Mouse (Mus musculus) heart, adult 8-10 months (tissue): Measurements from ENCODE around the gene Eif5a. TPM values are rescaled to one million over a fixed set of nuclear protein-coding genes. Genes with fewer than 3 reads are reported as not detected.

Experiments used
- DNase-seq: peaks from one replicate; pipeline ENCODE4 v3.0.0; 2022; ENCODE audit warnings: low spot score
- total RNA-seq, 4 experiments: library from RNA; stranded (reverse); gene quantifications; 2 replicates each; pipeline ENCODE4 v1.2.4; 2022

Eif5a gene
- total RNA-seq, 4 experiments from 2014 or later = 410 to 451 (median 437) TPM

- DNase-seq = no peak
These were observed 17.4 kb downstream of the Eif5a start for GRCm38 (mm10) chr11:69904311-69904710.

- no peak for DNase-seq
These were observed 18.8 kb downstream of the Eif5a start for GRCm38 (mm10) chr11:69902972-69903371.

DNA sequence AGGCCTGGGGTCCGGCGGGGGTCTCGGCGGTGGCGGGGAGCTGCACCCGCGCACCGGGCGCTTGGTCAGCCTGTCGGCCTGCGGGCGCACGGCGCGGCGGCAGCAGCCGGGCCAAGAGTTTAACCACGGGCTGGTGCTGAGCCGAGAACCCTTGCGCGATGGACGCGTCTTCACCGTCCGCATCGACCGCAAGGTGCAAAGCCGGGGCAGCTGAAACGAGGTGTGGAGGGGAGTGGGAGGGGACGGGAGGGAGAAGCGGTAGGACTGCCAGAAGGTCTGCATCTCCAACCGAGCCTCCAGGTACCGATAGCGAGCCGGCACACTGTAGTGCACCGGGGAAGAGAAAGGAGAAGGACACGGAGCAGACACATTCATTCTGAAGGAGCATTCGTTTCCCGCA, 19.8 kb downstream of the Eif5a start:
- no peak for DNase-seq

- peak; percentile 96 for DNase-seq
These were observed 20.3 kb downstream of the Eif5a start for GRCm38 (mm10) chr11:69901406-69901846.

GRCm38 (mm10) chr11:69900471-69901405, 21.0 kb downstream of the Eif5a start, which contains the start of the genes 2810408A11Rik and Neurl4:
2810408A11Rik (minus strand) TSS chr11:69900987.
Neurl4 (plus strand) TSS chr11:69901072.
- peak; percentile 94 for DNase-seq

DNA sequence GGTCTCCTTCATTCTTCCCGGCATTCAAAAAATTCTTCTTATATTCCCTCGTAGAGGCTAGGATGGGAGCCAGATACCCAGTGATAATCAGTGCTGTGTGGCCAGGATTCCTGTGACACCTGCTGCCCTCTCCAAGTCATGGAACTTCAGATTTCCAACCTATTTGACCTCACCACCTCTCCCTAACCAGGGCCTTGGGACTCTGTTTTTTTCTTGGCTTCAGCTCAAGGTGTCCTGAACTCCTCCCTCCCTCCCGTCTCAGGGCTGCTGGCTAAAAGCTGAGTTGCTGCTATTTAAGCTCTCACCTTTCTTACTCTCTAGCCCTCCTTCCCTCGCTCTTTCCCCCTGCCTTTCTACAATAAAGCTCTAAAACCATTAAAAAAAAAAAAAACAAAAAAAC, 21.9 kb downstream of the Eif5a start:
- DNase-seq = no peak

DNA sequence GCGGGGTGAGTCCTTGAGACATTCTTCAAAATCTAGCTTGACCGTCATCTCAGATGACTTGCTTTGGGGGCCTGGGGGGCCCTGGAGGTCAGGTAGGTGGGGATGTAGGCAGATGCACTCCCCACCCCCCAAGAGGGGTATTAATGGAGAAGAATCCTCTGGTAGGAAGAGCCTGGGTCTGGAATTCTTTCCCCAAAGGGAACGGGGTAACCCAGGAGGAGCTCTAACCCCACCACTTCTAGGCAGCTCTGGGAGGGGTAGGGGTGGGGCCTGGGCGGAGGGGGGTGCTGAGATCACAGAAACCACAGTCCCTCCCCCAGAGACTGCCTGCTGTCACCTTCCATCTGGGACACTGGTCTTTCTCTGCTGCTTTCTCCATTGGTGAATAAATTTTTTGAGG, 26.5 kb downstream of the Eif5a start, which contains the start of gene Acap1:
Acap1 (minus strand) TSS at position 249 of the 400 bp plus-strand sequence.
- DNase-seq = no peak

GRCm38 (mm10) chr11:69894671-69895070, 27.1 kb downstream of the Eif5a start:
- no peak for DNase-seq

- no peak for DNase-seq
These were observed 30.3 kb downstream of the Eif5a start for GRCm38 (mm10) chr11:69891482-69891881.

- no peak for DNase-seq
These were observed 34.7 kb downstream of the Eif5a start for GRCm38 (mm10) chr11:69886907-69887635.

- DNase-seq = no peak
These were observed 37.1 kb downstream of the Eif5a start for GRCm38 (mm10) chr11:69884663-69885062.

DNA sequence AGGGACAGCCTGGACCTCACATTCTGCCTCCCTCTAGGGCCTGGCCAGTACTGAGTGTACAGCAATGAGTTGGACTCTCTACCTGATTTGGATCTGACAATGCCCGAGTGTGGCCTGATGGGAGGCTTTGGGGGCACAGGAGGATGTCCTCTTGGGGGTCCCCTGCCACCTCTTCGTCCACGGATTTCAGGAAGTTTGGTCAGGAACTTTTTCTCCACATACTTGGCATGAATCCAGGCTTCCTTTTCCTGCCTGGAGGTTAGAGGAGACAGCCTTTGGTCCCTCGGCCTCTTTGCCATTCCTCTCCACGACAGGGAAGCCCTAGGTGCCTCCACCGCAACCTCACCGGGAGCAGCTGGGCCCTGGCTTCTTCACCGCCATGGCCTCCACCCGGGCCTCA, 37.5 kb downstream of the Eif5a start:
- no peak for DNase-seq

DNA sequence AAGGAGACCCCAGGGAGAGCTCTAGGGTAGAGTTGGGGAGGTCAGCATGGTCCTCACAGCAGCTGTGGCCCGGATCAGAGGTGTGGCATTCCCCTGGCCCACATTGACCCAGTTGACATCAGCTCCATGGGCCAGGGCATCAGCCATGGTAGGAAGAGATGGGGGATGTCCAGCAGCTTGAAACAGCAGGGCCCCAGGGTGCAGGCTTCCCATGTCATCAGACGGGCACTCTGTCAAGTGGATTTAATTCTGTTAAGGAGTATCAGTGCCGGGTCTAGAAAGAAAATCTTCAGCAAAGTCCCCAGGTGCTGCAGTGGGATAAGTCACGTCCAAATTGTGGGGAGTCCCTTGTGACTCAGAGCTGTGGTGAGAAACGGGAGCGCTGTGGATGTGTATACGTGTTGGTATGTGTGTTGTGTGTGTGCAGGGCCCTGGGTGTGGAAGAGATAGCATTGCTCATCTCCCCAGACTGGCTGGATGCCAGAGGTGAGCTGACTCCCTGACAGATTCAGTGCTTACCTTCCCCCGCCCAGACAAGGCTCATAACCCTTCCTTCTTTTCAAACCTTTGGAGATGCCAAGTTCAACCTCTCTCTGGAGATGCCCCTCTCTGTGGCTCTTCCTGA, 38.1 kb downstream of the Eif5a start:
- no peak for DNase-seq

- DNase-seq = no peak
These were observed 38.7 kb downstream of the Eif5a start for GRCm38 (mm10) chr11:69883066-69883465.

DNA sequence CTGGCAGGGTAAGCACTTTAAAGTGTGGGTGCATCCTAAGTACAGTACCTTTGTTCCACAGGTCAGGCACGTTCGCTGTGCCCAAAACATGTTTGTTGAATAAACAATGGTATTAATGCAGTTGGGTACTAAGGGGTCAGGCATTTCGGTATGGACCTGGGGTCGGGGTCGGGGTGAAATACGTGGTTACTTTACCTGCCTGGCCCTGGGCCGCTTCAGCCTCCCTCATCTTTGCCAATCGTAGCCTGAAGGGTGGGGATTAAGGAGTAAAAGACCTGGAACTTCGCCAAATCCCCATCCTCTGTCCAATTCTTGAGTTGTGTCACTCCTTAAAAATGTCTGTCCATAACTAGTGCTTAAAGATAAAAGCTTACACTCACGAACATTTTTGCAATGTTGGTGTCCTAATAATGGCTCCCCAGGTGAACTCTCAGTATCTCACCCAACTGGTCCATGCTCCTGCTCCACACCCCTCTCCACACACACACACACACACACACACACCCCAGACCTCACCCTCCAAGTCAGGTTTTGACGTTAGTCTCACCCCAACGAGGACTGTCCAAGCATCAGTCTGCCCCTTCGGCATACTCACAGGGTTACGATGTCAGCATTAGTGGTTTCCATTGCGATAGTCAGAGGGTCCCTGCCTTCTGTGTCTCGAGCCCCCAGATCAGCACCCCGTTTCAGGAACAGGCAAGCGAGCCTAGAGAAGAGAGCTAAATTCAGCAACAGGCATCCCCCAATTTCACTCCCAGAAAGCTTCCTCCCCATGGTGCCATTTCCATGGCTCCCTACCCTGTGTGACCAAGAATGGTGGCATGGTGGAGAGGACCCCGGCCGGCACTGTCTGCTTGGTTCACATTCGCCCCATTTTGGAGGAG, 39.7 kb downstream of the Eif5a start:
- no peak for DNase-seq

- peak; percentile 95 for DNase-seq
These were observed 40.7 kb downstream of the Eif5a start, which contains the start of gene Kctd11 for GRCm38 (mm10) chr11:69880853-69881603. Kctd11 (minus strand) TSS chr11:69881406.

DNA sequence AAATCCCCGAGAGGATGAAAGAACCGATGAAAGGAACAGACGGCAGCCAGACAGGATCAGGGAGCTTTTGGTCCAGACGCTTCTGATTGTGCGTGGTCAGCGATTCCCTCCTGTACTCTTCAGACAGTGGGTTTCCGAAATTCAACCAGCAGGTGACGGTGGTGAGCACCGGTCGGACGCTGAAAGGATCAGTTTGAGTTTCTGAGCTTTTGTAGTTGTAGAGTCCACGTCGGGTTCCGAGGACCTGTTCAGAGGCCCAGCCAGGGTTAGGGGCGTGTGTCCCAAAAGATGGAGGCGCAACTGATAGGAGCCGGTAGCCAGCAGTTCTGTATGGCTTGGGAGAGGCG, 41.3 kb downstream of the Eif5a start:
- no peak for DNase-seq

DNA sequence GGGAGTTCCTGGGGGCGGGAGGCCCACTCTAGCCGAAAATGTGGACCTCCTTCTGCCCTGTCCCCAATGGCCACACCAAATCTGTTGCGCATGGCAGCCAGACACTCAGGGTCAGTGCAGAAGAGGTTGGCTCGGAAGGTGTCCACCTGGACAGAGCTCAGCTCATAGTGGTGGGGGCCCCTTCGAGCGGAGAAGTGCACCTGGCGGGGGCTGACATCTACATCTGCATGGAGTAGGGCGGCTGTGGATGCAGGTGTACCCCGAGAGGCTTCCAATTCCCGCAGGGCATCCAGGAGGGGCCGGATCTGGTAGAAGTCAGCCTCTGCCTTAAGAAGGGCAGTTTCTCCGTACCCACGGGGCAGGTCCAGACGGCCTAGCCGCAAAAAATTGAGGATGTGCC, 42.0 kb downstream of the Eif5a start:
- no peak for DNase-seq

GRCm38 (mm10) chr11:69878952-69879351, 42.8 kb downstream of the Eif5a start:
- DNase-seq = no peak

GRCm38 (mm10) chr11:69878399-69878798, 43.4 kb downstream of the Eif5a start:
- DNase-seq = no peak
